Mouse (Mus musculus) MEL (cell line): ENCODE results near the gene Nipsnap3b. TPM values are rescaled to one million over a fixed set of nuclear protein-coding genes. Genes with fewer than 3 reads are reported as not detected.

Experiments
- DNase-seq: peaks from one replicate; pipeline ENCODE4 v3.0.0; 2011; ENCODE audit warnings: low read depth, low spot score
- H3K27ac ChIP-seq: 2 replicates; pipeline ENCODE4 v1.5.1; 2012; ENCODE audit warnings: low read depth, mild to moderate bottlenecking, control low read depth, low read length, moderate library complexity; ENCODE audit not compliant: control insufficient read depth
- H3K27me3 ChIP-seq, 2 experiments: fragments of 150-350 bp in 1 of 2; sonication (generic) in 1 of 2; 2 replicates each; pipeline ENCODE4 v1.6.1; 2012; ENCODE audit warnings: low read length in 2 of 2, mild to moderate bottlenecking in 2 of 2, improper control_type of control experiment in 1 of 2, moderate library complexity in 1 of 2; ENCODE audit not compliant: insufficient read depth in 2 of 2, control insufficient read depth in 1 of 2
- H3K36me3 ChIP-seq, 2 experiments: 2 replicates each; pipeline ENCODE4 v1.6.1; 2012 to 2014; ENCODE audit warnings: low read length in 2 of 2, improper control_type of control experiment in 1 of 2, inconsistent platforms in 1 of 2, mild to moderate bottlenecking in 1 of 2; ENCODE audit not compliant: insufficient read depth in 2 of 2, control insufficient read depth in 1 of 2
- H3K4me1 ChIP-seq, 2 experiments: fragments of 150-350 bp in 1 of 2; sonication (generic) in 1 of 2; 2 replicates each; pipeline ENCODE4 v1.6.1; 2012; ENCODE audit warnings: low read length in 2 of 2, improper control_type of control experiment in 1 of 2, mild to moderate bottlenecking in 1 of 2; ENCODE audit not compliant: insufficient read depth in 2 of 2, control insufficient read depth in 1 of 2
- H3K4me3 ChIP-seq, 2 experiments: fragments of 150-350 bp in 1 of 2; sonication (generic) in 1 of 2; 2 replicates each; pipeline ENCODE4 v1.5.1; 2012; ENCODE audit warnings: low read depth in 2 of 2, low read length in 2 of 2, mild to moderate bottlenecking in 2 of 2, moderate library complexity in 2 of 2, control low read depth in 1 of 2, improper control_type of control experiment in 1 of 2; ENCODE audit not compliant: control insufficient read depth in 1 of 2, insufficient read depth in 1 of 2
- H3K79me2 ChIP-seq: 2 replicates; pipeline ENCODE4 v1.6.1; 2012; ENCODE audit warnings: mild to moderate bottlenecking, low read length, moderate library complexity; ENCODE audit not compliant: control insufficient read depth, poor library complexity, insufficient read depth
- H3K9ac ChIP-seq: 2 replicates; pipeline ENCODE4 v1.6.1; 2012; ENCODE audit warnings: low read depth, mild to moderate bottlenecking, control low read depth, low read length, moderate library complexity; ENCODE audit not compliant: control insufficient read depth, poor library complexity, severe bottlenecking
- H3K9me3 ChIP-seq: fragments of 150-350 bp; sonication (generic); replicated peaks from 2 replicates; pipeline ENCODE4 v1.6.1; 2012; ENCODE audit warnings: mild to moderate bottlenecking, low read length, improper control_type of control experiment, moderate library complexity; ENCODE audit not compliant: insufficient read depth
- BHLHE40 ChIP-seq: IDR thresholded peaks from 2 replicates; pipeline ENCODE4 v1.6.1; 2012; ENCODE audit warnings: low read depth, mild to moderate bottlenecking, inconsistent platforms, low read length, improper control_type of control experiment, borderline replicate concordance
- CHD1 ChIP-seq: IDR thresholded peaks from 2 replicates; pipeline ENCODE4 v1.6.1; 2012; ENCODE audit warnings: low read depth, mild to moderate bottlenecking, inconsistent platforms, low read length, improper control_type of control experiment
- CTCF ChIP-seq, 3 experiments: IDR thresholded peaks in 2 of 3; conservative IDR thresholded peaks in 1 of 3; 2 replicates each; pipeline ENCODE4 v1.5.1; 2011 to 2012; ENCODE audit warnings: low read length in 3 of 3, low read depth in 2 of 3, mild to moderate bottlenecking in 2 of 3, improper control_type of control experiment in 1 of 3, inconsistent platforms in 1 of 3, mixed read lengths in 1 of 3, moderate library complexity in 1 of 3; ENCODE audit not compliant: control insufficient read depth in 1 of 3, insufficient read depth in 1 of 3, poor library complexity in 1 of 3, severe bottlenecking in 1 of 3
- EP300 ChIP-seq, 2 experiments: IDR thresholded peaks; 2 replicates each; pipeline ENCODE4 v1.6.1; 2011; ENCODE audit warnings: improper control_type of control experiment in 2 of 2, low read length in 2 of 2, low read depth in 1 of 2, mild to moderate bottlenecking in 1 of 2
- HCFC1 ChIP-seq: IDR thresholded peaks from 2 replicates; pipeline ENCODE4 v1.6.1; 2012; ENCODE audit warnings: low read depth, mild to moderate bottlenecking, inconsistent platforms, low read length, improper control_type of control experiment, moderate library complexity
- JUND ChIP-seq: IDR thresholded peaks from 2 replicates; pipeline ENCODE4 v1.6.1; 2011; ENCODE audit warnings: low read depth, mild to moderate bottlenecking, improper control_type of control experiment, low read length
- KAT2A ChIP-seq: conservative IDR thresholded peaks from 2 replicates; pipeline ENCODE4 v1.6.1; 2012; ENCODE audit warnings: low read depth, low read length, improper control_type of control experiment, inconsistent platforms
- MAFK ChIP-seq: IDR thresholded peaks from 2 replicates; pipeline ENCODE4 v1.6.1; 2011; ENCODE audit warnings: low read depth, mild to moderate bottlenecking, low read length, improper control_type of control experiment, borderline replicate concordance
- MXI1 ChIP-seq: IDR thresholded peaks from 2 replicates; pipeline ENCODE4 v1.6.1; 2011; ENCODE audit warnings: mild to moderate bottlenecking, low read depth, low read length, improper control_type of control experiment
- NELFE ChIP-seq: IDR thresholded peaks from 2 replicates; pipeline ENCODE4 v1.6.1; 2011; ENCODE audit warnings: low read depth, low read length, improper control_type of control experiment
- POLR2A ChIP-seq, 2 experiments: IDR thresholded peaks; 2 replicates each; pipeline ENCODE4 v1.6.1; 2011 to 2012; ENCODE audit warnings: low read length in 2 of 2, mild to moderate bottlenecking in 2 of 2, control low read depth in 1 of 2, improper control_type of control experiment in 1 of 2, low read depth in 1 of 2, moderate library complexity in 1 of 2; ENCODE audit not compliant: control insufficient read depth in 1 of 2, insufficient read depth in 1 of 2, poor library complexity in 1 of 2
- POLR2AphosphoS2 ChIP-seq: IDR thresholded peaks from 2 replicates; pipeline ENCODE4 v1.6.1; 2011; ENCODE audit warnings: low read length, improper control_type of control experiment
- POLR2AphosphoS5 ChIP-seq: IDR thresholded peaks from 2 replicates; pipeline ENCODE4 v1.6.1; 2012; ENCODE audit warnings: low read depth, borderline replicate concordance, mild to moderate bottlenecking, inconsistent platforms, low read length, moderate library complexity, mixed read lengths
- SIN3A ChIP-seq: IDR thresholded peaks from 2 replicates; pipeline ENCODE4 v1.6.1; 2012; ENCODE audit warnings: low read length, improper control_type of control experiment, inconsistent platforms
- TAL1 ChIP-seq: IDR thresholded peaks from 2 replicates; pipeline ENCODE4 v1.6.1; 2012; ENCODE audit warnings: mild to moderate bottlenecking, inconsistent platforms, low read length, moderate library complexity, mixed read lengths
- TBP ChIP-seq: IDR thresholded peaks from 2 replicates; pipeline ENCODE4 v1.8.0; 2011; ENCODE audit warnings: low read depth, low read length, improper control_type of control experiment
- UBTF ChIP-seq: IDR thresholded peaks from 2 replicates; pipeline ENCODE4 v1.6.1; 2012; ENCODE audit warnings: low read depth, mild to moderate bottlenecking, inconsistent platforms, low read length, improper control_type of control experiment, moderate library complexity, borderline replicate concordance; ENCODE audit not compliant: insufficient read depth
- USF1 ChIP-seq: IDR thresholded peaks from 2 replicates; pipeline ENCODE4 v1.6.1; 2014; ENCODE audit warnings: low read depth, mild to moderate bottlenecking, inconsistent platforms, low read length, improper control_type of control experiment, moderate library complexity
- USF2 ChIP-seq, 2 experiments: IDR thresholded peaks; 2 replicates each; pipeline ENCODE4 v1.6.1; 2011 to 2012; ENCODE audit warnings: improper control_type of control experiment in 2 of 2, low read length in 2 of 2, borderline replicate concordance in 1 of 2, inconsistent platforms in 1 of 2, low read depth in 1 of 2, mild to moderate bottlenecking in 1 of 2; ENCODE audit not compliant: insufficient read depth in 1 of 2
- ZKSCAN1 ChIP-seq: IDR thresholded peaks from 2 replicates; pipeline ENCODE4 v1.6.1; 2012; ENCODE audit warnings: low read depth, mild to moderate bottlenecking, inconsistent platforms, low read length, improper control_type of control experiment, moderate library complexity
- ZMIZ1 ChIP-seq: IDR thresholded peaks from 2 replicates; pipeline ENCODE4 v1.6.1; 2012; ENCODE audit warnings: low read depth, mild to moderate bottlenecking, inconsistent platforms, low read length, improper control_type of control experiment, moderate library complexity
- ZNF384 ChIP-seq: IDR thresholded peaks from 2 replicates; pipeline ENCODE4 v1.6.1; 2012; ENCODE audit warnings: low read depth, mild to moderate bottlenecking, inconsistent platforms, low read length, improper control_type of control experiment
- polyA plus RNA-seq, 2 experiments: library from polyadenylated mRNA; stranded (reverse) in 1 of 2; unstranded in 1 of 2; fragments of >175 nt in 1 of 2; fragments of >200 nt in 1 of 2; gene quantifications; 2 replicates each; pipeline versions ENCODE4 v1.2.1 to v1.2.4; 2012; ENCODE audit warnings: low replicate concordance in 2 of 2, low read depth in 1 of 2; ENCODE audit not compliant: insufficient read length in 2 of 2, insufficient read depth in 1 of 2, missing spikeins in 1 of 2
- total RNA-seq: library from RNA; depleted of rRNA; stranded (reverse); fragments of 300-350 nt; gene quantifications from 2 replicates; pipeline ENCODE4 v1.2.3, GENCODE M21; 2012

The Nipsnap3b gene
- total and polyA plus RNA-seq, 3 experiments: 28.0 to 57.1 TPM; not detected in 1

DNA sequence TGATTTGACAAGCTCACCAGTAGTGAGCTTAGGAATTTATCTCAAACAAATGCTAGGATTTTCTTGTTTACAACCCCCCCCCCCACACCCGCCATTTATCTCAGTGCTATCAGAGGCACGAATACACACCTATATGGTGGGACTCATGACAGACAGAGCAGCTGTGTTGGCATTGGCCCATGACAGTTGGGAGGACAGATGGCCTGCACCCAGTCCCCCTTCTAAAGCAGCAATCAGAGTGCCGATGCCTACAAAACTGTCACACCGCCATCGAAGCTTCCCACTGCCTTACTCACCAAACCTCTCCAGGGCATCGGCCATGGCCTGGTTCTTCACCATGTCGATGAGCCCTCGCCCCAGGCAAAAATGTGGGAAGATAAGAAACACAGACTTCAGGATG, 32.1 kb downstream of the Nipsnap3b start:
- no peaks in the 10 kb centered on the region for H3K27me3 ChIP-seq
- TF ChIP-seq UBTF: no peak
- TF ChIP-seq SIN3A: no peak
- no peak for TF ChIP-seq ZMIZ1
- TF ChIP-seq TAL1: no peak
- TF ChIP-seq BHLHE40: no peak
- TF ChIP-seq TBP: no peak
- no peak for TF ChIP-seq USF2 (IDR thresholded peaks at IDR 0.05; ENCODE audit: borderline replicate concordance in 1 of 2, insufficient read depth in 1 of 2, low read depth in 1 of 2, low read length in 2 of 2)
- no peak for TF ChIP-seq NELFE
- TF ChIP-seq ZKSCAN1: no peak
- peaks cover 0 to 16% of the 10 kb centered on the region in 2 experiments; a peak in 2 of 4 replicates for H3K36me3 ChIP-seq
- no peaks in the 10 kb centered on the region for H3K9me3 ChIP-seq
- DNase-seq: no peak
- no peak overlapping the region for H3K27ac ChIP-seq
- H3K79me2 ChIP-seq: no peaks in the 10 kb centered on the region
- no peak overlapping the region for H3K4me3 ChIP-seq
- H3K4me1 ChIP-seq: no peaks in the 10 kb centered on the region
- no peak overlapping the region for H3K9ac ChIP-seq

DNA sequence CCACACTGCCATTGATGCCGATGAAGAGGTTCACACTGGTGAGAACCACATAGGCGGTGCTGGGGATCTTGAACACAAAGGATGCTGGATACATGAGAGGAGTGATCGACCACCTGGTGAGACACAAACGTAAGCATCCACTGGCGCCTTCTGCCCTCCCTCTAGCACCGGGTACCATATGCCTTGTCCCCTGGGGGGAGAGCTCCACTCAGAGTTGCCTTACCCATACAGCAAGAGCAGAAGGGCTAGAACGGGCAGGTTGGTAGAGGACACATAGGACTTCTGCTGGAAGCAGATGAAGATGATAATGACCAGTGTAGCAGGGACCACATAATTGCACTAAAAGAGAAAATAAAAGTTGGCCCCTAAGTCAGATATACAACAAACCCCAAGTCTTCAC, 34.1 kb downstream of the Nipsnap3b start:
- Histone ChIP-seq H3K36me3 (peaks cover 0 to 12% of the 10 kb centered on the region in 2 experiments; a peak in 2 of 4 replicates), H3K27me3 (no peaks in the 10 kb centered on the region), H3K4me3 (no peak overlapping the region), H3K9ac (no peak overlapping the region), H3K27ac (no peak overlapping the region), H3K9me3 (no peaks in the 10 kb centered on the region), H3K79me2 (no peaks in the 10 kb centered on the region), H3K4me1 (no peaks in the 10 kb centered on the region)
- TF ChIP-seq ZNF384 (no peak), JUND (no peak), ZMIZ1 (no peak), CTCF (IDR thresholded peaks at IDR 0.05 in 2 of 3, conservative IDR thresholded peaks at IDR 0.05 in 1 of 3; ENCODE audit: control insufficient read depth in 1 of 3, insufficient read depth in 1 of 3, low read depth in 2 of 3, low read length in 3 of 3, poor library complexity in 1 of 3, severe bottlenecking in 1 of 3) (no peak), HCFC1 (no peak), BHLHE40 (no peak), NELFE (no peak), TBP (no peak), MXI1 (no peak), POLR2AphosphoS2 (no peak), ZKSCAN1 (no peak), POLR2AphosphoS5 (no peak), CHD1 (no peak), EP300 (IDR thresholded peaks at IDR 0.05; ENCODE audit: low read depth in 1 of 2, low read length in 2 of 2) (no peak), KAT2A (no peak), POLR2A (IDR thresholded peaks at IDR 0.05; ENCODE audit: control insufficient read depth in 1 of 2, insufficient read depth in 1 of 2, low read depth in 1 of 2, low read length in 2 of 2, poor library complexity in 1 of 2) (no peak), USF2 (IDR thresholded peaks at IDR 0.05; ENCODE audit: borderline replicate concordance in 1 of 2, insufficient read depth in 1 of 2, low read depth in 1 of 2, low read length in 2 of 2) (no peak), USF1 (no peak), MAFK (no peak)
- no peak for DNase-seq
